Mouse (Mus musculus): ENCODE data around the gene Vps53.

DNA sequence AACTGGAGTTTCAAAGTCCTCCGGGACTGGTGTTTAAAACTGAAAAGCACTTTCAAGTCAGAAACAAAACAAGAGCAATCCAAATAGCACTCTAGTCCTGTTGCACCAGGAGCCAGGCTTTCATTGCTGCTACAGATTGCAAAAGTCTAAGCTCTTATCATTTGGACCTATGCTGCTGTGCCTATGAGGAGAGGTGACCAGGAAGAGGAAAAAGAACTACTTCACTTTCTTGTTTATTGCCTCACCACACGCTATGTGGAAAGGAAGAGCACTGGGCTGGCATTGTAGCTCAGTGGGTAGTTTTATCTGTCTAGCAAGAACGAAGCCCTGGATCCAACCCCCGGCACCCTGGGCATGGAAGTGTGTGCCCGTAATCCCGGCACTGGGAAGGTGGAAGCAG lies 146.1 kb downstream of the Vps53 start:
- no peak for TF ChIP-seq POLR2A (IDR thresholded peaks at IDR 0.05; ENCODE audit: low read depth, low read length)
- no peak for TF ChIP-seq CTCF (IDR thresholded peaks at IDR 0.05; ENCODE audit: borderline replicate concordance, insufficient read depth, low read length)
